Mouse (Mus musculus) sigmoid colon, adult 10 weeks (tissue): ENCODE results near the gene Fkbp1a. TPM values are rescaled to one million over a fixed set of nuclear protein-coding genes. Genes with fewer than 3 reads are reported as not detected.

Experiments used
- polyA plus RNA-seq: library from polyadenylated mRNA; stranded (reverse); fragments of 350-450 nt; fragmentation: Illumina TruSeq; extraction: RNeasy Lipid Tissue Mini Kit (QIAGEN cat#74804); gene quantifications from one replicate; pipeline ENCODE4 v1.2.3, GENCODE M21; 2014; ENCODE audit warnings: low read depth, low replicate concordance

Fkbp1a gene
- 137 TPM for polyA plus RNA-seq

DNA sequence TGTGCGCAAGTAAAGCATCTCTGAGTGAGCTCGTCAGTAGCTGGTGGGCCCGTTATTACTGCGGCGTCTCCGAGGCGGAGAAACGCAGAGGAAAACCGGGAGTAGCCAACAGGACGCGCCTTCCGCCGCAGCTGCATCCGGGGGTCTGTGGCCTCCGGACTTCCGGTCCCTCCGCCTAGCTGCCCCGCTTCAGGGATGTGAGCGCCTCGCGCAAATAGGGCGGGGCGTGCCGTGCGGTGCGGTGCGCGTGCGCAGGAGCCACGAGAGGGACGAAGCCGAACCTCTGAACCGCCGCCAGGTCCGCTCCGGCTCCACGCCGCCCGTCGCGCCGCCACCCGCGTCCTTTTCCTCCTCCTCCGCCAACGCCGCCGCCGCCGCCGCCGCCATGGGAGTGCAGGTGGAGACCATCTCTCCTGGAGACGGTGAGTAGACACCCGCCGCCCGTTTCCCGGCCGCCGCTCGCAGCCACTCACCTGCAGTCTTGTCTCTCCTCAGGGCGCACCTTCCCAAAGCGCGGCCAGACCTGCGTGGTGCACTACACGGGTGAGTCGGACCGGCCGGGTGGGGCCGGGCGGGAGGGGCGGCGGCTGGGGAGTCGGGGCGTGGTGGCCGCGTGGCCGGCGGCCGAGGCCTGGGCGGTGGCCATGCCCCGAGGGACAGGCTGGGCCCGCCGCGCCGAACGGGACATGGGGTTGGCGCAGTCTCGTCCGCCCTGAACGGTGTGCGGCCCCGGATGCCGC is at the start of gene Fkbp1a:
TSS of gene Fkbp1a (plus strand) at position 161 of the 740 bp plus-strand sequence.

DNA sequence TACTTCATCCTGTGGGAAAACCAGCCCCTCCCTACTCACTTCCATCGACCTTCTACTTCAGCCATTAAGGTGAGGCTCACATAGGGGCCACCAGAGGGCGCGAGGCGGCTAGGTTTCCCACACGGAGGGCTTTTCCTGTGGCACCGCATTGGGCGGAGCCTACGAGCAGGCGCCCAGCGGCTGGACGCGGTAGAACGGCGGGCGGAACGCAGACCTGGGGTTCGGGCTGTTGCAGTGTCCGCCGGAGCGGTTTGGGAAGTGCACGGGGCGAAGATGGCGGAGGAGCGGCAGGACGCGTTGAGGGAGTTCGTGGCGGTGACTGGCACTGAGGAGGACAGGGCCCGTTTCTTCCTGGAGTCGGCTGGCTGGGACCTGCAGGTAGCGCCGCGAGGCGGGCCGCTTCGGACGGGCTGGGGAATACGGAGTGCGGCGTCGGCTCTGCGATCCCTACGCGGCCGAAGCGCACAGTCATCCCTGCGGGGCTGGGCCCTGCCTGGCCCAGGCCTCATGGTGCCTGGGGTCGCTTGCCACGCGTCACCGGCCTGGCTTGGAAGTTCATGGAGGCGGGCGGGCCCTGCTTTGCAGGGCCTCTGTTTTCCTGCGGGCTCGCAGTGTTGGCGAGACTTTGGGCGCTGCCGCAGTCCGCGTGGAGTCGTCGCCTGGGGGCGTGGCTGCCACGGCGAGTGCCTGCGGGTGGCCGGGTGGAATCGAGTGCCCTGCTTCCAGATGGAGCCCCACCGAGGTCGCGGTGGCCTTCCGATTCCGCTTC is 48.1 kb upstream of the Fkbp1a start, which contains the start of gene Nsfl1c:
TSS of gene Nsfl1c (plus strand) at position 148 of the 769 bp plus-strand sequence.

DNA sequence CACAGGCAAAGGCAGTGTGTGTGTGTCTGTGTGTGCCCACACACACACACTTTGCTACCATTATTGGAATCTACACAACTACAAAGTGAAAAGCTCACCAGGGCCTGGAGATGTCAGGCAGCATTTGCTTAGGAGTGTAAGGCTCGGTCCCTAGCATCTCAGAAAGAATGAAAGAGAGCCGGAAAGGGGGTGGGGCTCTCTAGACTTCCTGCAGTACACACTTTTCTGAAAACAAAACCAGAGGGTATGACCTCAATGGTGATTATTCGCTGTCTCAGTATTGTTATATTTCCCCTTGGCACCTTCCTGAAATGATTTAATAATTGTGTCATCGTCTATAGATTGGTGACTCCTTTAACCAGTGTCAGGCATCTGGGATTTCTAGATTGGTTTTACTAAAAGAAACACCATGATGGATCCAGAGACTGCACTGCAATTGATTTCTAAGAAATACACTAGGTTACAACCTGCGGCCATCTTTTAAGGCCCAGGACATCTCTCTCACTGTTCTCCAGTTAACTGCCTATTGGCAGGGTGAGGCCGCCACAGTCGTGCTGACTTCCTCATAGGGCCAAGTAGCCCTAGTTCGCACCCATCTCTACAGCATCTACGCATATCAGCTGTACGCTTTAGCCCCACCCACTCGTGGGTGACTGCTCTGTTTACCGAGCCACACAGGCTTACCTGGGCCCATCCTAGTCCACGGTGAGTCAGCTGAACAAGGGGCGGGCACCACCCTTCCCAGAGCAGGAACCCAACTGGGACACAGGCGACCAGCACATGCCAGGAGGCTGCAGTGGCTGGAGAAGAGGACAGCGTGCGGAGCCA is 29.8 kb downstream of the Fkbp1a start, which contains the start of gene Sdcbp2:
TSS of gene Sdcbp2 (plus strand) at position 750 of the 828 bp plus-strand sequence.

Other genes starting within 250 kb of the Fkbp1a start
- gene 4921509C19Rik, start 66.3 kb upstream of the Fkbp1a start, polyA plus RNA-seq, result not detected
- gene Nsfl1c, start 48.3 kb upstream of the Fkbp1a start, polyA plus RNA-seq, result 47.2 TPM
- gene Sdcbp2, start 30.1 kb downstream of the Fkbp1a start, polyA plus RNA-seq, result 33.8 TPM
- 0.54 TPM for gene Snph, start 90.1 kb downstream of the Fkbp1a start, polyA plus RNA-seq
- 0.25 TPM for gene Rad21l, start 126.0 kb downstream of the Fkbp1a start, polyA plus RNA-seq
- not detected for gene Tmem74b, start 159.5 kb downstream of the Fkbp1a start, polyA plus RNA-seq
- gene Psmf1, start 201.7 kb downstream of the Fkbp1a start, polyA plus RNA-seq, result 10.1 TPM